Mouse (Mus musculus) heart, postnatal 0 days (tissue): Measurements from ENCODE around the gene Ryr3. TPM values are rescaled to one million over a fixed set of nuclear protein-coding genes. Genes with fewer than 3 reads are reported as not detected.

Experiments
- ATAC-seq: fragments of 200-750 bp; cut with Nextera tagmentation; 2 replicates; pipeline ENCODE4 v1.8.0; 2017; ENCODE audit warnings: low read depth, moderate number of reproducible peaks, moderate library complexity; ENCODE audit not compliant: insufficient read depth
- DNase-seq: peaks from one replicate; pipeline ENCODE4 v3.0.0-alpha.2; 2016; ENCODE audit warnings: low spot score
- H3K27ac ChIP-seq: fragments of 300-500 bp; sonication (generic); 2 replicates; pipeline ENCODE4 v1.5.1; 2014; ENCODE audit warnings: low read depth, mild to moderate bottlenecking
- H3K27me3 ChIP-seq: fragments of 300-500 bp; sonication (generic); 2 replicates; pipeline ENCODE4 v1.6.1; 2014; ENCODE audit warnings: low read length, mixed read lengths; ENCODE audit not compliant: control insufficient read depth, insufficient read depth
- H3K36me3 ChIP-seq: fragments of 300-500 bp; sonication (generic); replicated peaks from 2 replicates; pipeline ENCODE4 v1.6.1; 2014; ENCODE audit warnings: low read length, mixed read lengths; ENCODE audit not compliant: control insufficient read depth, insufficient read depth
- H3K4me1 ChIP-seq: fragments of 300-500 bp; sonication (generic); 2 replicates; pipeline ENCODE4 v1.6.1; 2014; ENCODE audit warnings: antibody characterized with exemption; ENCODE audit not compliant: control insufficient read depth, insufficient read depth
- H3K4me2 ChIP-seq: fragments of 300-500 bp; sonication (generic); 2 replicates; pipeline ENCODE4 v1.6.1; 2014; ENCODE audit warnings: low read depth, mild to moderate bottlenecking, low read length, moderate library complexity
- H3K4me3 ChIP-seq: fragments of 300-500 bp; sonication (generic); 2 replicates; pipeline ENCODE4 v1.5.1; 2014; ENCODE audit warnings: low read depth, low read length
- H3K9ac ChIP-seq: fragments of 300-500 bp; sonication (generic); replicated peaks from 2 replicates; pipeline ENCODE4 v1.6.1; 2014; ENCODE audit warnings: low read depth, low read length, mixed read lengths
- H3K9me3 ChIP-seq: fragments of 300-500 bp; sonication (generic); replicated peaks from 2 replicates; pipeline ENCODE4 v1.6.1; 2016; ENCODE audit warnings: low read length; ENCODE audit not compliant: control insufficient read depth
- CTCF ChIP-seq: IDR thresholded peaks from 2 replicates; pipeline ENCODE4 v1.5.1; 2016; ENCODE audit warnings: antibody characterized with exemption, control low read depth, low read depth
- EP300 ChIP-seq: IDR thresholded peaks from 2 replicates; pipeline ENCODE4 v1.6.1; 2016; ENCODE audit warnings: antibody characterized with exemption, low read depth
- WGBS: fragments of 180-500 bp; shearing (Covaris S2); extraction: QIAGEN DNeasy Blood & Tissue Kit; methylation state at CpG from one replicate; pipeline ENCODE4 v1.1.7; 2014; 5-methylcytosine and 5-hydroxymethylcytosine counted together
- polyA plus RNA-seq: library from polyadenylated mRNA; unstranded; fragments of >200 nt; fragmentation: Nextera tagmentation; extraction: Ambion mirVana; gene quantifications from 2 replicates; pipeline ENCODE4 v1.2.1, GENCODE M21; 2015
- total RNA-seq: library from RNA; depleted of rRNA; stranded (reverse); fragments of >200 nt; gene quantifications from 2 replicates; pipeline ENCODE4 v1.2.3, GENCODE M21; 2014; ENCODE audit warnings: low replicate concordance

Gene Ryr3
- total and polyA plus RNA-seq, 2 experiments from 2014 or later: 4.1 to 14.4 TPM

GRCm38 (mm10) chr2:112653836-112654235 lies 563.1 kb downstream of the Ryr3 start:
- H3K36me3 ChIP-seq: no peaks in the 10 kb centered on the region
- no peak for ATAC-seq
- no peak overlapping the region for H3K27ac ChIP-seq
- WGBS: 54% methylated on average over 3 of the region's 3 CpGs
- H3K4me1 ChIP-seq: peaks cover 8% of the 10 kb centered on the region; the same call in 1 of the 2 replicates
- H3K9ac ChIP-seq: no peak overlapping the region
- no peak for TF ChIP-seq EP300
- TF ChIP-seq CTCF: no peak
- H3K9me3 ChIP-seq: no peaks in the 10 kb centered on the region
- H3K27me3 ChIP-seq: no peaks in the 10 kb centered on the region
- H3K4me2 ChIP-seq: no peak overlapping the region
- DNase-seq: no peak
- no peak overlapping the region for H3K4me3 ChIP-seq

- TF ChIP-seq EP300: no peak
- no peak for TF ChIP-seq CTCF
- H3K9me3 ChIP-seq: no peaks in the 10 kb centered on the region
- no peaks in the 10 kb centered on the region for H3K27me3 ChIP-seq
- WGBS: 30% methylated on average over 5 of the region's 5 CpGs
- H3K9ac ChIP-seq: no peak overlapping the region
- H3K4me1 ChIP-seq: peaks cover 12% of the 10 kb centered on the region
- DNase-seq (peak; percentile 87), ATAC-seq (peak; percentile 86)
- no peak overlapping the region for H3K4me2 ChIP-seq
- no peaks in the 10 kb centered on the region for H3K36me3 ChIP-seq
- H3K4me3 ChIP-seq: no peak overlapping the region
- peak overlapping the region; percentile 84 for H3K27ac ChIP-seq
Observed at GRCm38 (mm10) chr2:112637206-112637605, 579.7 kb downstream of the Ryr3 start.

- Histone ChIP-seq H3K4me3 (no peak overlapping the region), H3K27ac (no peak overlapping the region), H3K9me3 (no peaks in the 10 kb centered on the region), H3K36me3 (peaks cover 11% of the 10 kb centered on the region; the same call in 1 of the 2 replicates), H3K9ac (no peak overlapping the region), H3K27me3 (no peaks in the 10 kb centered on the region), H3K4me1 (peaks cover 9% of the 10 kb centered on the region), H3K4me2 (no peak overlapping the region)
- TF ChIP-seq CTCF: no peak
- TF ChIP-seq EP300: no peak
- no peak for DNase-seq
- WGBS: 87% methylated on average over 9 of the region's 9 CpGs
- no peak for ATAC-seq
Observed at GRCm38 (mm10) chr2:112632536-112632935, 584.4 kb downstream of the Ryr3 start.

GRCm38 (mm10) chr2:112630669-112631068 lies 586.2 kb downstream of the Ryr3 start:
- peaks cover 11% of the 10 kb centered on the region; the same call in 1 of the 2 replicates for H3K36me3 ChIP-seq
- no peak overlapping the region for H3K9ac ChIP-seq
- WGBS: 83% methylated on average over 11 of the region's 11 CpGs
- DNase-seq (no peak), ATAC-seq (no peak)
- no peak overlapping the region for H3K4me3 ChIP-seq
- no peak overlapping the region for H3K27ac ChIP-seq
- no peak overlapping the region for H3K4me2 ChIP-seq
- no peaks in the 10 kb centered on the region for H3K9me3 ChIP-seq
- H3K27me3 ChIP-seq: no peaks in the 10 kb centered on the region
- no peaks in the 10 kb centered on the region for H3K4me1 ChIP-seq
- TF ChIP-seq EP300 (no peak), CTCF (no peak)

GRCm38 (mm10) chr2:112625156-112625555 lies 591.7 kb downstream of the Ryr3 start:
- TF ChIP-seq EP300: no peak
- TF ChIP-seq CTCF: no peak
- H3K4me3 ChIP-seq: no peak overlapping the region
- no peak for DNase-seq
- H3K4me1 ChIP-seq: no peaks in the 10 kb centered on the region
- H3K4me2 ChIP-seq: no peak overlapping the region
- H3K36me3 ChIP-seq: 0 out of 2 replicates have a peak, but pooled peaks cover under 1% of the 10 kb centered on the region
- no peaks in the 10 kb centered on the region for H3K27me3 ChIP-seq
- 80% methylated on average over 3 of the region's 3 CpGs for WGBS
- H3K9me3 ChIP-seq: no peaks in the 10 kb centered on the region
- ATAC-seq: no peak
- H3K9ac ChIP-seq: no peak overlapping the region
- no peak overlapping the region for H3K27ac ChIP-seq

GRCm38 (mm10) chr2:112617206-112617605 lies 599.7 kb downstream of the Ryr3 start:
- WGBS: 46% methylated on average over 3 of the region's 3 CpGs
- no peak for ATAC-seq
- TF ChIP-seq CTCF (no peak), EP300 (no peak)

More at GRCm38 (mm10) chr2:112617206-112617605, 599.7 kb downstream of the Ryr3 start:
- no peaks in the 10 kb centered on the region for H3K36me3 ChIP-seq
- no peak overlapping the region for H3K4me3 ChIP-seq
- no peaks in the 10 kb centered on the region for H3K4me1 ChIP-seq
- no peak for DNase-seq
- no peak overlapping the region for H3K9ac ChIP-seq
- no peaks in the 10 kb centered on the region for H3K27me3 ChIP-seq
- no peaks in the 10 kb centered on the region for H3K9me3 ChIP-seq
- H3K4me2 ChIP-seq: no peak overlapping the region
- no peak overlapping the region for H3K27ac ChIP-seq
